Mouse (Mus musculus): Measurements from ENCODE around the gene Ndc1.

GRCm38 (mm10) chr4:107426631-107427030 lies 59.0 kb downstream of the Ndc1 start:
- TF ChIP-seq CTCF (IDR thresholded peaks at IDR 0.05; ENCODE audit: insufficient read depth, low read depth, low read length) = no peak
- no peak for TF ChIP-seq POLR2A (IDR thresholded peaks at IDR 0.05; ENCODE audit: insufficient read depth, low read depth, low read length)
